Mouse (Mus musculus) G1E (cell line): ENCODE data around the gene Fam129a.

Experiments used
- CTCF ChIP-seq: IDR thresholded peaks from 2 replicates; pipeline ENCODE4 v1.5.1; 2012; ENCODE audit warnings: low read depth, low read length, inconsistent platforms, mixed read lengths
- GATA1 ChIP-seq: IDR thresholded peaks from 2 replicates; pipeline ENCODE4 v1.6.1; 2012; ENCODE audit warnings: borderline replicate concordance, low read length, inconsistent platforms, mixed read lengths
- GATA2 ChIP-seq: IDR thresholded peaks from 2 replicates; pipeline ENCODE4 v1.6.1; 2012; ENCODE audit warnings: low read depth, low read length, inconsistent platforms, borderline replicate concordance
- POLR2AphosphoS5 ChIP-seq: IDR thresholded peaks from 2 replicates; pipeline ENCODE4 v1.6.1; 2012; ENCODE audit warnings: low read depth, low read length, inconsistent platforms; ENCODE audit not compliant: insufficient replicate concordance
- TAL1 ChIP-seq: conservative IDR thresholded peaks from 2 replicates; pipeline ENCODE4 v1.6.1; 2012; ENCODE audit warnings: low read depth, low read length, inconsistent platforms, mixed read lengths

DNA sequence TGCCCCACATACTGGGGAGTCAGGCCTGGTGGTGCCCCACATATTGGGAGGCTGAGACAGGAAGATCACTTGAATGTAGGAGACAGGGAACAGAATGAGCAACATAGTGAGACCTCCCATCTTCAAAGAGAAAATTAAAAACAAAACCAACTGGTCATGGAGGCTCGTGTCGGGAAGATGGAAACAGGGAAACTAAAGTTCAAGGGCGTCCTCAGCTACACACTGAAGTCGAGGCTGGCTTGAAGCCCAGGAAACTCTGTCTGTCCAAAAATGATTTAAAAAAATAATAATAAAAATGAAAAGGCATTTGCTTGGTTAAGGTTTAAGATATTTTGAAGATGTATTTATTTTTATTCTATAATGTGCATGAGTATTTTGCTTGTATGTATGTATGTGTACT is 152.8 kb downstream of the Fam129a start:
- TF ChIP-seq CTCF (no peak), GATA1 (no peak), POLR2AphosphoS5 (no peak), TAL1 (no peak), GATA2 (no peak)
